Mouse (Mus musculus): ENCODE results near the gene Frrs1.
A peak's percentile ranks its signal among the peaks of the same experiment; 100 is the strongest.

Gene Frrs1

DNA sequence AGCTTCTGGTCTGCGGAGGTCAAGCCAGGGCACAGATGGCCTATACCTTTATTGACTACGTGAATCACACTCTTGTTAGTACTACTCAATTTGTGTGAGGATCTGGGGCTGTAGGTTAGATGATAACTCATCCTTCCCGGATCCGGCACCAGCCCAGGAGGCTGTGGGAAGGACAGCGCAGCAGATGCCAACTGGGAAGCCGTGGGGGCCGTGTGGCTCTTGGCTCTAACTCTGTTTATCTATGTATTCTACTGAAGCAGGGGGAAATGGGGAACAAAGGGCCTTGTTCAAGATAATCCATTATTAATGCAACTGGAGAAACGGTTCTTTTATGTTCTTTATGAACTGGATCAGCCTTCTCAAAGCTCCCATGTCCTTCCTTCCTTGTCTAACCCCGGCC lies 47.3 kb downstream of the Frrs1 start:
- no peak for DNase-seq (ENCODE audit: low read depth)

DNA sequence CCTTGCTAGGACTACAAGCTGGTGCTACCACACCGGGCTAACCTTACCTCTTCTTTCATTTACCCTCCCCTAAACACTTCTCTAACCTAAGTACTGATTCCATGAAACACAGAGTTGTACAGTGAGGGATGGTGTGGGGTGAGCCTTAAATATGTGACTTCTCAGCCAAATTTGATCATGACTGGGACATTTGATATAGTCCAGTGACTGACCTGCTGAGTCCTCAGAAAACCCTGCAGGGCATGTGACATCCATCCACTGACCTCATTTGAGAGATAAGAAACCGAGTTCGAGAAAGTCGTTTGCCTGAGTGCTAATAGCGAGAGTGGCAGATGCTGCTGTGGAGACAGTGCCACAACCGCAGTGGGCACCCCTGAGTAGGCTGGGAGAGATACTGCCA lies 55.1 kb downstream of the Frrs1 start:
- no peak for DNase-seq (ENCODE audit: low read depth)

DNA sequence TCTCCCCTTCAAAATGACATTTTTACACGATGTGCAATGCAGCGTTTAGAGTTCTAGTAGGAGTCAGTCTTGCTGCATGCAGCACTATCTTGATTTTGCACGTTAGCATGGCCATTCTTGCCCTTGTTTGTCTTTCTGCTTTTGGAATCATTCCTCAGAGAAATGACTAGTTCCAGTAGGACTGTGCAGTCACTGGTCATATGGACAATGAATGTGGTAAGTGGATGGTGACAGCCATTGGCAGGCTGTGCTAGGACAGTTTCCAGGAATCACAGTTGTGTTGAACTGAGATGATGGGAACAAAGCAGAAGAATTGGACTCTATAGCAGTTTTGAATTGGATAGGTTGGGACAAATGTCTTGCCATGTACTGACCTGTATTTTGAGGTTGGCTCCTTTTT lies 55.7 kb downstream of the Frrs1 start:
- DNase-seq (ENCODE audit: low read depth), result peak; percentile 22

DNA sequence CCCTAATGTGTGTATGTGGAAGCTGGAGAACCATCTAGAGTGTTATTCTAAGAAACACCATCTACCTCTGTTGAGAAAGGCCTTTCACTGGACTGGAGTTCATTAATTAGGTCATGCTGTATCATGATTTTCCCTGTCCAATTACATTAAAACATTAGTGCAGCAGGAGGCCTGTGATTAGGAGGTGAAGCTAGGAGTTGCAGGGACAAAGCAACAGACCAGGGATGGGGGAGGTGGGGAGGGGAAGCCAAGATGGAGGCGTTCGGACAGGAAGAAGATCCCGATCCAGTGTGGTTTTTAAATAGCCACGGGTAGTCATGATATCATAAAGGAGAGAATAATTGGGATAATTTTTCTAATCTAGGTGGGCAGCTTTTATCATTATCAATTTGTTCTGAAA lies 57.8 kb downstream of the Frrs1 start:
- DNase-seq (ENCODE audit: low read depth), result no peak

DNA sequence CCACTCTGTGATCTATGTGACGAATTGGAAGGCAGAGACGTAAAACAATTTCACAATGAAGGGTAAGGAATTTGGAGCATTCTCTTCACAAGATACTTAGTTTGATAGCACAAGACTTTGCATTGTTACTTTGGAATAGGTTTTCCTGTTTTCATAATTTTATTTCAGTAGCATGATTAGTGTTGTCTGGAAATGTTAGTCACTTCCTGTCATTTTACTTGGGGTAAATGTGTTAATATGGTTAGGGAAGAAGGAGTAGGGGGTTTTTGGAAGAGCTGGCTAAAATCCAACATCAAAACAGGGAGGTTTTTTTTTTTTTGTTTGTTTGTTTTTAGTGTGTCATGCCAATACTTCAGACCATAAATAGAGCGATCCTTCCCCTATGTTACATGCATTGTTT lies 62.3 kb downstream of the Frrs1 start:
- DNase-seq (ENCODE audit: low read depth), result no peak

DNA sequence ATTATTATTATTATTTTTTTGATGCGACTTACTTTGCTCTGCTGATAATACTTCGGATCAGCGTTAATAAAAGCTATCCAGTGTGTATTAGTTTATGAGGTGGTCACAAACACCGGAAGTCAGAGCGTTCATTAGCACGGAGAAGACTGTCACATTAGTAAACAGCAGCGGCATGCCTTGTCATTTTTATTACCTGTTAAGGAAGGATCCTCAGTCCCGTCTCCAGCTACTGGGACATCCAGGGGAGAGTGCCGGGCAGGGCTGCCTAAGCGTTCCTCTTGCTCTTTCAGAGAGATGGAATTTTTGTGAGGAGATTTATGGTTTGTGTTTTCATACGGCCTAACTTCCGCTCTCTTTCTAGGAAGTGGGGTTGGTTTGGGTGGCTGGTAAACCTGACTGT lies 63.8 kb downstream of the Frrs1 start:
- no peak for DNase-seq (ENCODE audit: low read depth)

DNA sequence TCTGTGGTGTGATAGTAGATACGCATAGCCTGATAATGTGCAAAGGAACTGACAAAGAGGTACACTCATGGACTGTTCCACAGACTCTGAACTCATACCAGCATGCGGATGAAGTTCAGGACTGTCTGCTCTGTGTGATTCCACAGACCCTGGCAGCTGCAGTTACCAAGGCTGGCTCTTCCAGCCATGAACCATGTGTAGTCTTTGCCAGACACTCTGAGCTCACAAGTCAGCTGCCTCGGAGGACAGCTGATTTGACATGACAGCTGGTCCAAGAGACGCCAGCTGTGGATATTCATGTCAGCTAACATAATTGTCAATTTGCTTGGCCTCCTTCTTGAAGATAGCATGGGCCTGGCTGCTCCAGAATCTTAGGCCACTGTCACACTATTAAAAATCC lies 69.7 kb downstream of the Frrs1 start:
- no peak for DNase-seq (ENCODE audit: low read depth)

DNA sequence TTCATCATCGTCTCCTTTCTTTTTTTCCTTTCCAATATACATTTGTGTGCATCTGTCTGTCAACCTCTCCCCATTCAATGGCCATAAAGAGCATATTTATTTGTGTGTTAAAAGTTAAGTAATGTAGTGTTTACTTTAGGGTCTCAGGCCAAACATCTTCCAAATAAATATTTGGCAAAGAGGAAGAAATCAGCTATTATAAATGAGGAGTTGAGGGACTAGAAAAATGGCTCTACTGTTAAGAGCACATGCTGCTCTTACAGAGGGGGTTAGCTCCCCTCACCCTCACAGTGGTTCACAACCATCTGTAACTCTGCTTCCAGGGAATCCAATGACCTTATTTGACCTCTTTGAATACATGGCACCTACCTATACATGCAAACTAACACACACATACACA lies 73.9 kb downstream of the Frrs1 start:
- DNase-seq (ENCODE audit: low read depth), result no peak

DNA sequence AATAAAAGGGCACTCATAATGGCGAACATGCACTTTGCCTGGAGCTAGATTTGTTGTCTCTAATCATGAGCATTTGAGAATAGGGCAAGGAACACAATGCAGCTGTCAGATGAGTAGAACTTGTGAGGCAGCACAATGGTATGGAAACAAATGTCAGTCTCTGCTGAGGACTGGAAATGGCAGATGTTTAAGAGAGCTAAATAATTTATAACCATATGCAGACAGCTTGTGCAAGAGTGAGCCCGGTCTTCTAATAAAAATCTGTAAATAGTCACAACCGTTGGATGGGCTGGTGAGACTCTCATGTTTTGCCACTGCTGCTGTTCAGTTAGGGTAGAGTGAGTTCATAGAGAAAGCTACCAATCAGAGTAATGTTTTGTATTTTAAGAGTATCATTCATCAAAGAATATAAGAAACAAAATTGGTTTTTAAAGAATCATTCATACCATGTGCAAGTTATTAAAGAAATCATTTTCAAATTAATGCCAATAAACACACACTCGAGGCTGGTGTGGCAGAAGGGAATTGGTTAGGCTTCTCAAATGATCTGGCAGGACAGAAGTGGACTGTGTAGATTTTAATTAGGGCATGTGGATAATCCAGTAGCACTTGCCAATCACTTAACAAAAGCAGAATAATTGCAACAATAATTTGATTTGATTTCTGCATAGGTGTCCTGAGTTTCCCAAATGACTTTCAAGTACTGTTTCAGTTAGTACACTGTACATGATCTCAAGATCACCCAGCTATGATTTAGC lies 77.8 kb downstream of the Frrs1 start:
- peak; percentile 18 for DNase-seq (ENCODE audit: low read depth)

DNA sequence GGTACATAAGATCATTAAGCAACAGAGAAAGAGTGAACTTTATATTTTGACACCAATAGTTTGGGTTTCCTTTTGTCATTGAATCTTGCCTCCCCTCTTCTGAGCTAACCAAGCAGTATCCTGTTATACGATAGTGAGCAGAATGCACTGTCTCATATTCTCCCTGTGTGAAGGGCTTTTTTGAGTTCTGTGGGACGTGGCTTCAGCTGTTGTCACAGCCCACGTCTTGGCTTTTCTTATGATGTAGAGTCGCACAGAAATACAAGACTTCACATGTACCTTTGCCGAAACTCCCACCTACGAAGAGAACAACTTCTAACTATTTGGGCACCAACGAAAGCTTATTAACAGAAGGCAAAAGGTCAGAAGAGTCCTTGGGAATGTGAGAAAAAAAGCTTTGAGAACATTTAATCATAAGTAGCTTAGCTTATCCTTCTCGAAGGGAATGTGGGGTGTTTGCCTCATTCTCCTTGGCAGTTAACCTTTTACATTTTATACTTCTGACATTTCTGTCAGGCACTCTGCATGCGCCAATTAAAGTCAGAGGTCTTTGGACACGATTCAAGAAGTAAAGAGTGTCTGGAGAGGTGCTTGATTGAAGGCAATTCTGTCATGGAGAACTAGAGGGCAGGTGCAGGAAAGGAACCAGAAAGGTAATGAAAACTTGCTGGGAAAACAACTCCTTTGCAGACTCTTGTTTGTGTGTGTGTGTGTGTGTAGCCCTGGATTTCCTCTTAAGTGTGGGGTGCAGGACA lies 81.7 kb downstream of the Frrs1 start:
- peak; percentile 37 for DNase-seq (ENCODE audit: low read depth)

DNA sequence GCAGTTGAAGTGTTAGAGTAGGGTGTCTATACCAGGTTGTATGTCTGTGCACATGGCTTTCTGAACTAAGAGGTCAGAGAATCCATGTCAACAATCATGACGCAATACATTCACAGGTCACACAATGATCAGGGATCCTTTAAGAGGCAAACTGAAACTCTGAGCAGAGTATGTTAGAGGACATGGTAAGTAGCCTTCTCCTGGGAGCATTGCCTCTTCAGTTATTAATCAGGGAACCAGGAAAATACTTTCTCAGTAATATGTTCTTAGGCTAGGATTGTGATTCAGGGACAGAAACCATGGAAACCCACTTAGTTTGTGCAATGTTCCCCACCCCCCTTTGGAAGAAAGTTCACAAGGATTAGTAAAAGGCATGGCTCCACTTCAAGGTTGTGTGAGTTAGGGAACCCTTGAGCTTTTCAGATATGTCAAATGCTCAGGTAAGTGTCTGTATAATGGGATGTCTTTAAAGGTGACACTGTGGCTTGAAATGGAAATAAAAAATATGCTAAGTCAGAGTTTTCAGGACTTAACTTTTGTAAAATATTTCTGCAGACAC lies 82.4 kb downstream of the Frrs1 start:
- no peak for DNase-seq (ENCODE audit: low read depth)

DNA sequence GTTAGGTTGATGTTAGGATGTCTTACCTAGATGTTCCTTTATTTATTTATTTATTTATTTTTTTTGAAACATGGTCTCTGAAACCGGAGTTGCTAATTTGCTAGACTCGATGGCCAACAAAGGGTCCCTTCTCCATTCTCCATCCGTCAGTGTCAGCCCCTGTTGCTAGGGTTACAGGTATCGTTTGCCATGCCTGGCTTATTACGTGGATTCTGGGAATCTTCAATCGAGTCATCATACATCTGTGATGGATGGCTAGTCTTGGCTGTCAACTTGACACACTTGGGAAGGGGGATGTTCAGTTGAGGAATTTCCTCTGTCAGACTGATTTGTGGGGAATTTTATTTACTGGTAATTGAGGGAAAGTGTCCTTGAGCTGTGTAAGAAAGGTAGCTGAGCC lies 83.5 kb downstream of the Frrs1 start:
- no peak for DNase-seq (ENCODE audit: low read depth)

DNA sequence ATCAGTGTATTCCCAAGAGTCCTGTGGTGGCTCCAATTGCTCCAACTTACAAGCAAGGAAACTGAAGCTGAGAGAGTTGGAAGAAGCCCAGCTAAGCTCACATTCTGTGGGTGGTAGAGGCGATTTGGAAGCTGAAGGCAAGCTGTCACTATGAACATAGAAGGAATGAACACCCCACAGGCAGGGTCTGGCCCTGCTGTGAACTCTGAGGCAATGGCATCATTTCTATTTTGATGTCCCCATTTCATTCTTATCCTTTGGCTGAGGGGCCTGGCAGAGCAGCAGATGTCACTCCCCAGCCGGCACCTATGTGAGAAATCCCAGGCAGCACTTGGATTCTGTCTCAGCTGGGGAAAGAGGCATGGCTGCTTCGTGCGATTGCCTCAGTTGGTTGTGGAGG lies 84.2 kb downstream of the Frrs1 start:
- no peak for DNase-seq (ENCODE audit: low read depth)

DNA sequence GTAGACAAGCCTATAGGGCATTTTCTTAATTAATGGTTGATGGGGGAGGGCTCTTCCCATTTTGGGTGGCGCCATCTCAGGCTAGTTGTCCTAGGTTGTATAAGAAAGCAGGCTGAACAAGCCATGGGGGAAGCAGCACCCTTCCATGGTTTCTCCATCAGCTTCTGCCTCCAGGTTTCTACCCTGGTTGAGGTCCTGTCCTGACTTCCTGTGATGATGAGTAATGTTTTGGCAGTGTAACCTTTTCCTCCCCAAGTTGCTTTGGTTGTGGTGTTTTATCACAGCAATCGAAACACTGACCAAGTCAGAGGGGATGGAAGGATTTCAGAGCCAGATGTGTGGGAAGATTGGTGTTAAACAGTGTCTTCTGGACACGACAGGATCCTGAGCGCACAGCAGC lies 87.2 kb downstream of the Frrs1 start:
- DNase-seq (ENCODE audit: low read depth), result peak; percentile 41

DNA sequence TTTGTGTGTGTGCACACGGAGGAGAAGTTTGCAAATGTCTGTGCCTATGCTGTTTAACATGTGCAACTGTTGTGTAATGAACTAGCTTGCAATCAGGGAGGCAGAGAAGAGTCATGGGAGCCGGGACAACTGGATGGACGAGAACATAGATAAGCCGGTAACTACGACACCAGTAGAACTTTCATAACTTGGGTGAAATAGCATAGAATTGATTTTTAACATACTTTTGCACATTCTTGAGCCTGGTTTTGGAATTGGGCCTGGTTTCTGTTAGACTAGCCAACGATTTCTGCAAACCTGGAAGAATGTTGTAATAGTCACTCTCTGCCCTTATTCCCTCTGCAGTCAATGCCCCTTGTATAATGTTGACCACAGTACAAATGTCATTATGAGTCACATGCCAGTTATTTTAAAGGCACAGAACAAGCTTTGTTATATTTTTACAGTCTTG lies 91.4 kb downstream of the Frrs1 start:
- peak; percentile 91 for DNase-seq (ENCODE audit: low read depth)

DNA sequence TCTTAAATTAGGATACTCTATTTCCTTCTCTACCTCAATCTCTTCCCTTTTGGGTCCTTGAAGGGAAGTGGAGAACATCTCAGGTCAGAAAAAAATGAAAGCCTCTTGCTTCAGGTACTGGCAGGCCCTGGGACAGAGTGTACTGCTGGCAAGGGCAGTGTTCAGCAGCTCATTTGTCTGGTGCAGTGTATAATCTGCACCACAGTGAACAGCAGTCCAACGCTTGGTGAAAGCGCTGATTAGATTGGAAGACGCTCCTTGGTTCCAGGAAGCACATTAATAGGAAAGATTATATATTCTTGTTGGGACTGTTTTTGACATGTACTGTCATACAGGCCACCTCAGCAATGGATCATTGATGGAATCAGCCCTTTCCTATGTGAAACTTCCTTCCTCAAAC lies 92.2 kb downstream of the Frrs1 start:
- peak; percentile 11 for DNase-seq (ENCODE audit: low read depth)

DNA sequence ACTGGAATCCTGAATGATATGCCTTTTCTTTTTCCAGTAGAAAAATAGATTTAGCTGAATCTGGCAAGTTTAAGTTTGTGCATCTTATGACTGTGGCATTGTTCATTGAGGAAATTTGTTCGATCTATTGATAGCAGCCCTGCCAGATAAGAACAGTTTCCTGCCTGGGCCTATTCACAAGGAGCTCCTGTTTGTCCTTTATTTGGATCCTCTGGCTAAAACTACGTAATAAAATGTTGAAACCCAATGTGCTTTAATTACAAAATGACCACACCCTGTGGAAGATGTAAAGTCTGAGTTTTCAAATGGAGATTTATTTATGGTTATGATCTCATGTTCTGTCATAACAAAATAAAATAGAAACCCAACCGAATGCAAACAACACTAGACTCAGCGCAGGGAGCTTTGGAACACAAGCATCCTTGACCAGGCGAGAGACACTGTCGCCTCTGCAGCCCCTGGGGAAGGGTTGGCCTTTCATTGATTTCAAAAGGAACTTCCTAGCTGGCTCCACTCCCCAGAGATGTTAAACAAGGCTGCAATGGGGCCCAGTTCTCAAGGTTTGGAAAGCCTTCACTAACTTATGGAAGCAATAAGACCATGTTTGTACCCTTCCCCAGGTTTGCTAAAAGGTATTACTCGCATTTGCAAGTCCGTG lies 93.1 kb downstream of the Frrs1 start:
- no peak for DNase-seq (ENCODE audit: low read depth)

DNA sequence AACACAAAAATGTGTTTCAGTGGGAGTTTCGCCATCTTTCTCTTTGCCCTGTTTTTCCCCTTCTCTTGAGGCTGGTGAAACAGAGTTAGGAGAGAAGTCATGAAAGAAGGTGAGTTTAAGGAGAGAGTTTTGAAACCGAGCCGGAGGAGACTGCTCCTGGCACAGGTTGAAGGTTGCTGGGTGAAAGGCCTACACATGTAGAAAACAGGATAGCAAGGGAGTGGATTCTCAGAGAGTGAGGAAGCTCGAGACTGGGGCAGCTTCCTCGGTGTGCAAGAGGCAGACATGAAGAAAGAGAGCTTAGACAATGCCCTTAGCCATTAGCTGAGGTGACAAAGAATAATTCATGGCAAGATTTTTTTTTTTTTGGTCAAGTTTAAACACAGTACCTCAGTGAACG lies 94.1 kb downstream of the Frrs1 start:
- DNase-seq (ENCODE audit: low read depth), result no peak

DNA sequence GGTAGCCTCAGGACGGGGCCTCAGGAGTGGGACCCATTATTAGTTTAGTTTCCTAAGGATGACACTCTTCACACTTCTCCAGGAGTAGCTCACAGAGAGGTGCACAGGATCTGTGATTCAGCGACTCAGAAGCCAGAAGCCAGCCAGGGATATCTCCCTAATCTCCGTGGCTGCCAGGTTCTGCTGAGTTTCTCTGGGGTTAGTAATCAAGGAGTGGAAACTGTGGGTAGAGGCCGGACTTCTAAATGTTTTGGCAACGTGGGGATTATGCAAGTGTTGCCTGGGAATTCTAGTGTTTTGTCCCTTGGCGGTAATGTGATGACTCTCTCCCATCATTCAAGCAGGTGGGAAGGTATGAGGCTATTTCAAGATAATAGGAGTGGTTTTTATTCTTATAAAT lies 95.8 kb downstream of the Frrs1 start:
- DNase-seq (ENCODE audit: low read depth), result peak; percentile 74

Measured in NIH3T3 (cell line).